Mouse (Mus musculus): ENCODE measurements around the gene Gm14137.

The Gm14137 gene

GRCm38 (mm10) chr2:119173991-119174651, at the start of gene Gm14137:
Gene Gm14137, plus strand, starts transcription at chr2:119174509.
- no peak for DNase-seq (ENCODE audit: low spot score)

- no peak for DNase-seq (ENCODE audit: low spot score)
These were observed 37.9 kb upstream of the Gm14137 start for GRCm38 (mm10) chr2:119136346-119136898.

DNA sequence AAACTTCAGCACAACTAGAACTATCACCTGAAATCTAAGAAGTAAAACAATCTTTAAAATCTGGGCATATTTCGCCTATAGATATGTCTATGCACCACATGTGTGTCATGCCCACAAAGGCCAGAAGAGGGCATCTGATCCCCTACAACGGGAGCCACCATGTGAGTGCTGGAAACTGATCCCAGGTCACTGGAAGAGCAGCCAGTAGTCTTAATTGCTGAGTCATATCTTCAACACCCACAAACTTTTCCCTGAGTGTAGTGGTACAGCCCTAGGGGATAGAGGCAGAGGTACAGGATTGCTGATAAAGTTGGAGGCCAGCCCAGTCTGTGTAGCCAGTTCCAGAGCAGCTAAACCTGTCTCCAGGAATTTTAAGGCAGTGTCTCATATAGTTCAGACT, 29.1 kb upstream of the Gm14137 start:
- DNase-seq (ENCODE audit: low spot score), result no peak

GRCm38 (mm10) chr2:119146435-119146834, 27.9 kb upstream of the Gm14137 start:
- DNase-seq (ENCODE audit: low spot score), result no peak

DNA sequence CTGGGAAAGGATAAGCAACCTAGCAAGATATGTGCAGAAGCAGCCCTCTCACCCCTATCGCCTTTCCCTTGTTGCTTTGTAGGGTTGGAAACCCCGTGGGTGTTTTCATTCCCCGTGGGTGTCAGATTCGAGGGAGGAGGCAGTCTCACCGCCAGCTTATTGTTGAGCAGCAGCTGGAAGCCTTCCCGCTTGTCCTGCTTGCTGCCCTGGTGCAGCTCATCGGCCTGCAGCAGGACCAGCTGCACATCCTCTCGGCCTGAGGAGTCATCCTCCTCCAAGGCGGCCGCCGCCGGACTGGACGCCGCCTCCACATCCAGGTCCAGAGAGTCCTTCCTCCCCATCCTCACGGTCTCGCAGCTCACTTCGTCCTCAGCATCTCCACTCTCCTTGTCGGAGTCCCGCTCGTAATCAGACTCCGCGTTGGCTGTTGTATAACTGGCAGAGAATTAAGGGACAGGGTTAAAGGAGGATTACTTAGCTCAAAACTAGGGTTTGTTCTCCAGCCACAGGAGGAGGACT, 27.1 kb upstream of the Gm14137 start:
- no peak for DNase-seq (ENCODE audit: low spot score)

GRCm38 (mm10) chr2:119147775-119148174, 26.5 kb upstream of the Gm14137 start:
- no peak for DNase-seq (ENCODE audit: low spot score)

DNA sequence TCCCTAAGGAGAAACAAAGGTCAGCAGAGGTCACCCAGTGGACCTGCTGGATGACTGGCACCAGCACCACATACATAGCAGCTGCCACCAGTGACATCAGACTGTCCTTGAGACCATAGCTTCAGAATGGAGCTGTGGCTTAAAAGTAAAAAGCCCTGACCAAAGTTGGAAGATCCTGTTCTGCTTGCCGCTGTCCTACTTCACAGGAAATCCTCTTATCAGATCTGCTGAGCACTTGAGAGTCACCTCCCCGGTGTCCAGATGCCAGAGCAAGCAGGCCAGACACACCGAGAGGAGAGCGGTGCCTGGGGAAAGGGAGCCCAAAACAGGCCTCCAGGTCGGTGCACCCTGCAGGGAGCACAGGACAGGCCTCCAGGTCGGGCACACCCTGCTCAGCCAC, 22.1 kb upstream of the Gm14137 start:
- DNase-seq (ENCODE audit: low spot score), result no peak

- DNase-seq (ENCODE audit: low spot score), result no peak
These were observed 19.6 kb upstream of the Gm14137 start for GRCm38 (mm10) chr2:119154683-119155082.

DNA sequence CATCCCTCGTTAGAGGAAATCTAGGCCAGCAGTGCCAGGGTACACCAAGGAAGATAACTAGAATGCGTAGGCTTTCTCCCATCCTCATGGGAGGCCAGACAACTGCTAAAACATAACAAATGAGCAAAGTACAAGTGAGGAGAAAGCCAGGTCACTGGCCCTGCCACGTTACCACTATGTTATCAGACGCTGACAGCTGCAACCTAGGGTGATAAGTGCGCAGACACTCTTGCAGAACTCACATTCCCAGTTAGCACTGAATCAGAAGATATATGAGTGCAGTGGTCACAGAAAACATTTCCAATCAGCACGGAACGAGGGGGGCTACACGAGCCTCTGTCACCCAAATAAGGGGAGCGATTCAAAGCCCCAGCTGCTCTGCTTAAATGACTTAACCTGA, 18.9 kb upstream of the Gm14137 start:
- no peak for DNase-seq (ENCODE audit: low spot score)

DNA sequence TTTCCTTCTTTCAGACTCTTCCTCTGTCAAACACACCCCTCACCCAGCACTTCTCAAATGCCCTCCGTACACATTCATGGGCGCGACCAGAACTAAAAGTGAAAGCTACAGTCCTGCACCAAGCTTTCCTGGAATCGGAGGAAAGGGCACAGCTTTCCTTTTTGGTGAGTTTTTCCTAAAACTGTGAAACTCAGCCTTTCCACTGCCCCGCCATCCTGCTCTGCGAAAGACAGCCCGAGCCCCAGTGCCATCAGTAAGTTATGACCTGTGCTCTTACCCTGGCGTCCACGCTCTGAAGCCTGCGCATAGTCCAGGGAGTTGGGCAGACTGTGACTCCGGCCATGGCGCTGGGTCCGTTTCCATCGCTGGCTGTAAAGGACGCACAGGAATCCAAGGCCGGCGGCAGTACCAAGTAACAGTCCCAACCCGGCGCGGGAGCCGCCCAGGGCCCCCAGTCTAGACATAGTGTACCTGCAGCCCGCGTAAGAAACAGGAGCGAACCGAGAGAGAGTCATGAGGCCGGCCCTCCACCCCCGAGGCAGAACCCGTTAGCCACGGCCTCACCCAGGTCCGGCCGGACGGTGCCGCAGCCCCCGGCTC, 18.1 kb upstream of the Gm14137 start:
- DNase-seq (ENCODE audit: low spot score), result no peak

DNA sequence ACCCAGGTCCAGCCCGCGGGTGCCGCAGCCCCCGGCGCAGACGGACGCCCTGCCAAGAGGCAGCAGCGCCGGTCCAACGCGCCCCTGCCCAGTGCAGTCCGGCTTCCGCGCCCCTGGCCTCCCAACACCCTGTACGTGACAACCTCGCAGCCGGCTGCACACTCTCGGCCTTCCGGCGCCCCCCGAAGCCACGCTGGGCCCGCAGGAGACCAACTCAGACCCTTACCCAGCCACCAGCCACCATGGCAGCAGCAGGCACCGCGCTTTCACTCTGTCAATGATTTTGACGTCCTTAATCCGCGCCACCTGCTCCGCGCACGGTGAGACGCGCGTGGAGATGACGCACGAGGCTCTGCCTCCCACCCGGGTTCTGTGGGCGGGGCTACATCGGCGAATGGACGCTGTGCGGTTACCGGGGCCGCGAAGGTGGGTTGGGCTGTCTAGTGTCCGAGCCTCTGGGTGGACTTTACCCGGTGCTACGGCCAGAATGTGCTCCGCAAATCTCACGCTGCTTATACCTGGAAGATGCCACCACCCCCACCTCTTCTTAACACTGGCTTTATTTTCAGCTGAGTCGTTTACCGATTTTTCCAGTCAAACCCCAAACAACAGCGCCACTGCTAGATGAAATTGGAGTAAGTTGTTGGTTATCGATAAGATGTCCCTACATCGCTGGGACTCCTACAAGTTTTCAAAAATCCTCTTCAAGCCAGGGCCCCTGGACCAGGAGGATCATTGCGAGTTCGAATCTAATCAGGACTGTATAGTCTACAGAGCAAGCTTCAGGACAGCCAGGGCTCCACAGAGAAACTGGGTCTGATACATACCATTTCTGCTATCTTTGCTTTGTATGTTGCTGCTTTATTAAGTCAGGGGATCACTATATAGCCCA, 17.4 kb upstream of the Gm14137 start, which contains the start of gene Rmdn3:
Rmdn3 (minus strand) TSS at position 354 of the 892 bp plus-strand sequence.
- DNase-seq (ENCODE audit: low spot score), result peak; percentile 98

GRCm38 (mm10) chr2:119157836-119158235, 16.5 kb upstream of the Gm14137 start:
- DNase-seq (ENCODE audit: low spot score), result no peak

- DNase-seq (ENCODE audit: low spot score), result no peak
These were observed 13.1 kb upstream of the Gm14137 start for GRCm38 (mm10) chr2:119161247-119161646.

- no peak for DNase-seq (ENCODE audit: low spot score)
These were observed 11.2 kb upstream of the Gm14137 start for GRCm38 (mm10) chr2:119163135-119163534.

GRCm38 (mm10) chr2:119163999-119164398, 10.3 kb upstream of the Gm14137 start:
- no peak for DNase-seq (ENCODE audit: low spot score)

GRCm38 (mm10) chr2:119165401-119165800, 8.9 kb upstream of the Gm14137 start:
- no peak for DNase-seq (ENCODE audit: low spot score)

DNA sequence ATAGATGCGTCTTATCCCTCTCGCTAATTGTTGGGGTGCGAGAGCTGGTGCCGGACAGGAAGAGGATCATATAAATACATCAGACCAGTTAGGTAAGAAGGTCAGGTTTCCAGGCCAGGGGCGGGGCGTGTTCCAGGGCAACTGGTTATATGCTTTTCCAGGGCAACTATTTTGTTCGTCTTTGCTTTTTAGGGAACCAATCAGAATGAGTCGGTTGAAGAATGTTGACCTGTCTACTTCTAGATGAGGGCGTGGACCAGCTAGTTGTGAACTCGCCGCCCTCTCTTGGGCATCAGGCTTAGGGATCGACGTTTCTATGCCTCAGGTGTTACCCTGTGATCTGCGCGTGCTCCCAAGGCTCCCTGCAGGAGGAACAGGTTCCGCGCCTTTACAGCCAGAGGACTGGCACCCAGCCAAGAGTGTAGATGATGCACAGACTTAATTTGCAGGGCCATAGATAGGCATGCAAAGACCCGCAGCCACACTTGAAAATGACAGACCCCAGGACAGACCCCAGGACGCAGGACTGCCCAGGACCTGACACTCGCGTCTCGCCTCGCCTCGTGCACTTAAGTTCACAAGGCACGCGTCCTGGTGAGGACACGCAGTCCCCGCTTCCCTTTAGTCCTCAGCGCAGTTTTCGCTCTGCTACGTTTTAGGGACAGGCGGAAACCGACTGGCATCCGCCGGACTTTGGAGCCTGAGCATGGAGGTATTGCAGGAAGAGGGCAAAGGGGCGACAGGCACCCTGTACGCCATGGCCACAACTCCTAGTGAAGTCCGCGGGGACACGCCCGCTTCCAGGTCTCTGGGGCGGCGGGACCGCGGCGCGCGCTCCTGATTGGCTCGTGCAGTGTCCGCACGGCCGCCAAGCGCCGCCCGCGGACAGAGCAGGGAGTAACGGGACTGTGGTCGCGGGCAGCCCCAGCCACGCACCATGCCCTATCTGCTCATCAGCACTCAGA, 7.1 kb upstream of the Gm14137 start, which contains the start of gene Gchfr:
Gchfr (plus strand) TSS at position 873 of the 965 bp plus-strand sequence.
- DNase-seq (ENCODE audit: low spot score), result peak; percentile 25

DNA sequence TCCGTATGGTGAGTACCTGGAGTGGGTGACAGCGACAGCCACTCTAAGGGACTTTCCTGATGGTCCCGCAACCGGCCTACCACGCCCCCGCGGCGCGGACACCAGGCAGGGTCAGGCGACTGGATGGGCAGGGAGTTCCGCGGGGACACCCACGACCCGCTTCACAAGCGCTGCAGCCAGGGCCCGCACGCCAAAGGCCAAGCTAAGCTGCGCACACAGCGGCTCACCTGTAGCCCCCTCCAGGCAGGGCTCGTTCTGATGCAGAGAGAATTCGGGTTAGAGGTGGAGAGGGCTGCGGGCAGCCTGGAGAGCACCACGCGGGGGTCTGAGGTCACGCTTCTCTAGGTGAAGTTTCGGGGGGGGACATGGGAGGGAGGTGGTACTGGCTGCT, 6.4 kb upstream of the Gm14137 start:
- DNase-seq (ENCODE audit: low spot score), result no peak

DNA sequence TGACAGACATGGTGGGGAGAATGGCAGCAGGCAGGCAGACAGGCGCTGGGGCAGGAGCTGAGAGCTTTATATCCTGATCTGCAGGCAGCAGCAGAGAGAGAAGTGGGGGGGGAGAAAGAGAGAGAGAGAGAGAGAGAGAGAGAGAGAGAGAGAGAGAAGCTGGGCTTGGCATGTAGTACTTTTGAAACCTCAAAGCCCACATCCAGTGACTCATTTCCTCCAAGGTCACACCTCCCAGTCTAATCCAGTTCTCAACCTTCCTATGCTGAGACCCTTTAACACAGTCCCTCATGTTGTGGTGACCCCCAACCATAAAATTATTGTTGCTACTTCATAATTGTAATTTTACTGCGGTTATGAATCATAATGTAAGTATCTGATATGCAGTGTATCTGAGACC, 4.0 kb upstream of the Gm14137 start:
- no peak for DNase-seq (ENCODE audit: low spot score)

DNA sequence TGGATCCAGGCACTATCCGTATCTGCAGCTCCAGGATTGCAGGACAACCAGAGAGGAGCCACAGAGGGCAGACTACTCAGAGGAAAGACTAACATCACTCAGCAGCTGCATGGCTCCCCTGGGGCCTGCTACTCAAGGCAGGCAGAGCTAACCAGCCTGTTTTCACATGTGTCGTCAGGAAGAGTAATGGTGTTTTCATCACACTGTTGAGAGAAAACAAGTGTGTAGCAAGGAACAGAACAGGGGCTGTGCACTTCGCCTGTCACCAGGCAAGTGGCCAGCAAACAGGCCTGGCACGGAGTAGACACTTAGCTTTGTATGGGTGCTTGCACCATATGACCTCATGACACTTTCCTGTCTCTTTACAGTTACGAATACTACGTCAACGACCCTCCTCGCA, 2.7 kb upstream of the Gm14137 start:
- DNase-seq (ENCODE audit: low spot score), result no peak

DNA sequence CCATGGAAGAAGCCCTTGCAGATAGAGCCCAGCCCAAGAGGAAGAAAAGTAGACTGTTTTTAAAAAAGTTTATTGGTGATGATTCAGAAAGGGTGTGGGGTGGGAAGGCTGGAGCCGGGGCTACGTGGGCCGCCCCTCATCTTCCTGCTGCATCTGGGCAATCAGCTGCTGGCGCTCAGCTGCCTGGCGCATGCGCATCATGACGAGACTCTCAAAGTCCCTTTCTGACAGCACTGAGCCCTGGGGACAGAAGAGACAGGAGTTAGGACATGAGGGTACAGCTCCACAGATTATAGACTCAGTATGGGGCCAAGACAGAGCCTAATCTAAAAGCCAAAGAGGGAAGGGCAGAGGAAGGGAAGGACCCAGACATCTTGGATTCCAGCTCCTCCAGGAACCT, 1.9 kb upstream of the Gm14137 start:
- no peak for DNase-seq (ENCODE audit: low spot score)
